Mouse (Mus musculus) cerebral cortex, adult 2 months (tissue): ENCODE data around the gene Lrriq4.

ENCODE experiments used
- whole genome bisulfite sequencing: fragments of 180-500 bp; shearing (Covaris S2); methylation state at CpG from one replicate; pipeline ENCODE4 v1.1.7; 2018; 5-methylcytosine and 5-hydroxymethylcytosine counted together

The Lrriq4 gene

GRCm38 (mm10) chr3:30644207-30644606 is at the start of gene Lrriq4:
Lrriq4 (plus strand) TSS chr3:30644507.
- WGBS = 44% methylated on average over 2 of the region's 2 CpGs

GRCm38 (mm10) chr3:30595111-30595832 is 49.0 kb upstream of the Lrriq4 start:
- under 1% methylated on average over 62 of the region's 62 CpGs for WGBS

DNA sequence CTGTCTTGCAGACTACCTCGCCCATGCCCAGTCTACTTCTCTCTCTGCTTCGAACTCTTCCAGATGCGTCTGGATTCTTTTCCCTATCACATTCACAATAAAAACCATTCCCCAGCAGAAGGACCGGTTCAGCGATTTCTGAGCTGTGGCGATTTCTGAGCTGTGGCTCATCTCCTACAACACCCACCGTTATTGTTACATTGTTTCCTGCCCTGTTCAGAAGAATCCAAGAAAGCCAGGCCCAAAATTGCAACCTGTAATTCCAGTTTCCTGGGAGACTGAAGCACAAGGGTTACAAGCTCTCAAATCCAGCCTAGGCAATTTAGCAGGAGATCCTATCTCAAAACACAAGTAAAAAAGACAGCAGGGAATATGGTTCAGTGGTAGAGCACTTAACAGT is 47.0 kb upstream of the Lrriq4 start:
- 93% methylated on average over 7 of the region's 7 CpGs for WGBS

DNA sequence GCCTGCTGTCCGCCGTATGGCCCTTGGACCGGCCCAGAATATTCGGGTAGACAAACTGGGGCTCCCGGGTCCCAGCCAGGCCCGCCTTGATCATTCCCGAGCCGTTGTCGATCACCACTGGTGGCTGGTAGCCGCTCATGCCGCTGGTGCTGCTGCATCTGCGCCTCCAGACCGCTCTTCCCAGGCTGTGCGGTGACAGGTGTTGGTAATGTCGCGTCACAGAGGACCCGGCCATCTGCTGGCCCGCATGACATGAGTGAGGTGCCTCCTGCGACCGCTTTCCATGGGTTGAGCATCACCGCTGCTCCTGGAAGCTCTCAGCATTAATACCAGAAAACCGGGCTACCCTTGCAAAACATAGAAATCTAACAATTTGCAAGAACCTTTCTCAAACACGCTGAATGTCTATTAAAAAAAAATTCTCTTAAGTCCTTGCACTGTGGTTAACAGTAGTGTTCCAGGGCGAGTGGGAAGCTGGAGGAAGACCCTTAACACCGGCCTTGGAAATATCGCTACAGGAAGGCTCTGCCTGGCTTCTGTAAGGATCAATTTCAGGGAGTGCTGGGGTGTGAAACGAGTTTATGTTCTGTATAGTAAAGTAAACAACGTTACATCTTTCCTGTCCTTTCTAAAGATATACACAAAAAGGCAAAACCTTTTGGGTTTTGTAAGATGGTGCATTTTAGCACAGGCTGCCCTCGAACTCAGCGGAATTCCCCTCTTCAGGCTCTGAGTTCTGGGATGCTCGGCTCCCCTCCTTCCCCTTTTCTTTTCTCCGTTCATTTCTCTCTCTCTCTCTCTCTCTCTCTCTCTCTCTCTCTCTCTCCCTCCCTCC is 44.4 kb upstream of the Lrriq4 start, which contains the start of gene Actrt3:
Actrt3 (minus strand) TSS at position 229 of the 835 bp plus-strand sequence.
- WGBS = 4% methylated on average over 32 of the region's 32 CpGs

- under 1% methylated on average over 14 of the region's 14 CpGs for WGBS
These were observed 43.6 kb upstream of the Lrriq4 start for GRCm38 (mm10) chr3:30600717-30601116.

DNA sequence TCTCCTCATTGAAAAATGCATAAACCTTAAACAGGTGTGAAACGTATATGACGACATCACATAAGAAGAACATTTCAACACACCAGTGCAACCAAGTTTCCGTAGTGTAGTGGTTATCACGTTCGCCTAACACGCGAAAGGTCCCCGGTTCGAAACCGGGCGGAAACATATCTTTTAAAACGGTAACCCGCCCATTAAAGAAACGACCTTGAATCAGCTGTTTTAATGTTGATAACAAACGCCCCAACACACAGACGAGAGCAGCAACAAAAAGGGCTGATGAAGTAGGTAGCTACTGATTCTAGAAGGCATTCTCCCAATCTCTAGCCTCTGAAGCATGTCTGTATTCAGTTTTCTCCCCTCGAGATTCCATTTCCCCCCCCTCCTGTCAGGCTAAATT is 43.1 kb upstream of the Lrriq4 start:
- under 1% methylated on average over 17 of the region's 17 CpGs for WGBS

GRCm38 (mm10) chr3:30601610-30602064 is 42.7 kb upstream of the Lrriq4 start:
- WGBS = under 1% methylated on average over 13 of the region's 13 CpGs

GRCm38 (mm10) chr3:30602065-30602739 is 42.1 kb upstream of the Lrriq4 start, which contains the start of gene Mynn:
Mynn (plus strand) TSS chr3:30602065.
- under 1% methylated on average over 40 of the region's 40 CpGs for WGBS

DNA sequence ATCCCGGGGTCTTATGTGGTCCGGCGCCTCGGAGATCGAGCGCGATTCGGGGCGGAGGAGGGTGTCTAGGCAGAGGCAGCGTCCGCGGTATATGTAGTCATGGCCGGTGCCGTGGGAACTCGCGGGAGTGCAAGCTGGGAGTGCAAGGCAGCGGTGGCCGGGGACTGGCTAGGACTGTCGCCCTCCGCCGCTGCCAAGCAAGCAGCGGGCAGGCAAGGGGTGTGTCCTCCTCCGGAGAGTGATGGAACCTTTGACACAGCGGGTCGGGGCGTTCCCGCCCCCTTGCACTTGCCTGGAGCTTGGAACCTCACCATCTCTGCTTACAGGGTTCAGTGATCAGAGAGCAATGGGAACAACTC is 41.6 kb upstream of the Lrriq4 start:
- 0% methylated on average over 27 of the region's 27 CpGs for WGBS

DNA sequence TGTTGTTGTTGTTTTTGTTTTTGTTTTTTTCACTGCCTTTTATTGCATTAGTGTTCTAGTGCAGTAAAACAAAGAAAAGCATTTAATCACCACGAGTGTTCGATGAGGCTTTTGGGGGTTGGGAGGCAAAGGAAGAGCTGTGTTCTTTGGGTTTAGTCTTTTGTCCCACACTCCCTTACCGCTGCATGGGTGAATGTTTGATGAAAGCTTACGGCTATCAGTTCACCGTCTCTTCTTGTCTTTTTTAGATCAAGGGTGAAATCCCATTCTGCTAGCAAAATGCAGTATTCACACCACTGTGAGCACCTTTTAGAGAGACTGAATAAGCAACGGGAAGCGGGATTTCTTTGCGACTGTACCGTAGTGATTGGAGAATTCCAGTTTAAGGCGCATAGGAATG is 41.1 kb upstream of the Lrriq4 start:
- 27% methylated on average over 10 of the region's 10 CpGs for WGBS

DNA sequence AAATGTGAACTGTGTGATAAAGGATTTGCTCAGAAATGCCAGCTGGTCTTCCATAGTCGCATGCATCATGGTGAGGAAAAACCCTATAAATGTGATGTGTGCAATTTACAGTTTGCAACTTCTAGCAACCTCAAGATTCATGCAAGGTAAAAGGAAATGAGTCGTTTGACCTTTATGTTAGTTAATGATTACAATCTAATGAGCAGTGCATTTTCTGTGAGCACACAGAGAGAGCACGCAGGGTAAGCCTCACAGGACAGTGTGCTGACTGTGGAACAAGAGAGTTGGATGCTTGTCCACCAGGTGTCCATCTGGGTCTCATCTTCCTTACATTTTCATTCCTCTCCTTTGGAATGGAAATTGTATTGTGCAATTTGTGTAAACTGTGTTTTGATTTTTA is 35.3 kb upstream of the Lrriq4 start:
- WGBS = 83% methylated on average over 3 of the region's 3 CpGs

DNA sequence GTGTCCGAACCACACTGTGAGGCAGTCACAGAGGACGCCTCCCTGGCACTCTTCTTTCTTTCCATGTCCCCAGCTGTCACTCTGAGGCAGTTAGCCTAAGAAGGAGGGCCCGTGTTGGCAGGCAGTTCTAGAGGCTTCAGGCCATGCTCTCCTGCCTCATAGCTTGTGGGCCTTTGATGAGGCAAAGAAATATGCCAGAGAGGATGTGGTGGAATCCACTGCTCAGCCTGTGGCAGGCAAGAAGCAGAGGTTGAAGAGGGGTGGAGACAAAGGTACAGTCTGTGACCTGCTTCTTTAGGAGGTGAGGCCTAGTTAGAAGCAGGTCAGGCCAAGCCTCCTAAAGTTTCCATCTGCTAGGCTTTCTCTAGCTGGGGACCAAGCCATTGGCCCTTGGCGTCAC is 33.4 kb upstream of the Lrriq4 start:
- 86% methylated on average over 4 of the region's 4 CpGs for WGBS

GRCm38 (mm10) chr3:30620132-30620531 is 24.2 kb upstream of the Lrriq4 start:
- 83% methylated on average over 8 of the region's 8 CpGs for WGBS

- WGBS = 56% methylated on average over 3 of the region's 3 CpGs
These were observed 10.6 kb upstream of the Lrriq4 start for GRCm38 (mm10) chr3:30633681-30634080.

DNA sequence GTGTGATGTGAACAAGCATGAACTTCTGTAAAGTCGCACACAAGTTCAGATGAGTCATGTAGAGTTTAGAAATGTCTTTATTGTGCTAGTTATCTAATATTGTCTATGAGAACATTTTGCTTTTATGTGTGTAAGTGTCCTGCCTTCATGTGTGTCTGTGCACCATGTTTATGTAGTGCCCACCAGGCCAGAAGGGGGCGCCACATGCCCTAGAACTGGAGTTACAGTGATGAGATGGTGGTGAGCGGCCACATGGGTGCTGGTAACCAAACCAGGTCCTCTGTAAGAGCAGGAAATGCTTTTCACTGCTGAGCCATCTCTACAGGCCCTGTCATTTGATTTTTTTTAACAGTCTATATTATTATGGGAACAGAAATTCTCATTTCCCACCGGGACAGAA is 8.7 kb upstream of the Lrriq4 start:
- 79% methylated on average over 4 of the region's 4 CpGs for WGBS

DNA sequence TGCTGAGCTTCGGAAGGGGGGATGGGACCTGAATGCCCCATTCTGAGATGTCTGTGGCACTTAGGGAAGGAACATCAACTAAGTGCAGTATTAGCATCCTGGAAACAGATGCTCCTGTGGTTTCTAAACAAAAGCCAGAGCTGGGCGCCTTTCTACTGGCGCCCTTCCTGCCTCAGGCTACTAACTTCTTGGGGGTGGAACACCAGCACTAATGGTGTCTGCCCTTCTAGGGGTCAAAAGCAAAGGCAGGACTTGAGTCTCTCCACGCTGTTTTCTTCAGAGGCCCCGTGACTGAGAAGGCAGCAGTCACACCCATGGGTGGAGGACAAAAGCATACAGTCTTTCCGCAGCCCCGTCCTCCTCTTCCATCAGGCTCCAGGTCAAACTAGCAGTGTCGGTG is 2.5 kb downstream of the Lrriq4 start:
- 67% methylated on average over 8 of the region's 8 CpGs for WGBS

GRCm38 (mm10) chr3:30647440-30648090 is 3.3 kb downstream of the Lrriq4 start, which contains the start of gene Lrrc34:
Lrrc34 (minus strand) TSS chr3:30647869.
- WGBS = 14% methylated on average over 25 of the region's 25 CpGs

GRCm38 (mm10) chr3:30648466-30648865 is 4.2 kb downstream of the Lrriq4 start:
- 94% methylated on average over 2 of the region's 2 CpGs for WGBS

DNA sequence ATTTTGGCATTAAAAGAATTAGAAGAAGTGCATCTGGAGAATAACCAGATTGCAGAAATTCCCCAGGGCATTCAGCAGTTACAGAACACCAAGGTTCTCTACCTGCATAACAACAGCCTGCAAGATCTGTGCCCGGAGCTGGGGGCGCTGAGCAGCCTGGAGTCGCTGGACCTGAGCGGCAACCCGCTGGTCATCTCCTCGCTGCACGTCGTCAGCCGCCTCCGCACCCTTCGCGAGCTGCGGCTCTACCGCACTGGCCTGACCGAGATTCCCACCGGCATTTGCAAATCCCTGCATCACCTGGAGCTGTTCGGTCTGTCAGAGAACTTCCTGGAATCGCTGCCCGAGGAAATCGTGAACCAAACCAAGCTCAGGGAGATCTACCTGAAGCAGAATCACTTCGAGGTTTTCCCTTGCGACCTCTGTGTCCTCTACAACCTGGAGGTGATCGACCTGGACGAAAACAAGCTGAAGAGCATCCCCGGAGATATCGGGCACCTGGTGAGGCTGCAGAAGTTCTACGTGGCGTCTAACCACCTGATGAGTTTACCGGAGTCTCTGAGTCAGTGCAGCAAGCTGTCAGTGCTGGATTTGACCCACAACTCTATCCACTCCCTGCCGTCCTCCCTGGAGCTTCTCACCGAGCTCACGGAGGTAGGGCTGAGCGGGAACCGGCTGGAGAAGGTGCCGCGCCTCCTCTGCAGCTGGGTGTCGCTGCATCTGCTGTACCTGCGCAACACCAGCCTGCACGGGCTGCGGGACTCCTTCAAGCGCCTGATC is 5.9 kb downstream of the Lrriq4 start:
- 2% methylated on average over 41 of the region's 41 CpGs for WGBS

DNA sequence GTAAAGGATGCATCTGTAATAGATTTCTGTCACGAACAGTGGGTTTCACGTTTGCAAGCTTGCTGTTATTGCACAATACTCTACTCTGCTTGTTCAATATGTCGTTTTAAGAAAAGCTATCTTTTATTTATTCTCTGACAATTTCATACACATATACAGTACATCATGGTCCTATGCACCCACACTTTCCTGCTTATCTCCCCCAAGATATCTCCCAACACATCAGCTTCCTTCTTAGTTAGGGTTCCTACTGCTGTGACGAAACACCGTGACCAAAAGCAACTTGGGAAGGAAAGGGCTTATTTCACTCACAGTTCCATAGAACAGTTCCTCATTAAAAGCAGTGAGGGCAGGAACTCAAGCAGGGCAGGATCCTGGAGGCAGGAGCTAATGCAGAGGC is 11.6 kb downstream of the Lrriq4 start:
- WGBS = 83% methylated on average over 5 of the region's 5 CpGs

GRCm38 (mm10) chr3:30658486-30658885 is 14.2 kb downstream of the Lrriq4 start:
- WGBS = 86% methylated on average over 9 of the region's 9 CpGs
